Comparison of ENCODE assay signal across 18 mouse cellular contexts in the genomic region with DNA sequence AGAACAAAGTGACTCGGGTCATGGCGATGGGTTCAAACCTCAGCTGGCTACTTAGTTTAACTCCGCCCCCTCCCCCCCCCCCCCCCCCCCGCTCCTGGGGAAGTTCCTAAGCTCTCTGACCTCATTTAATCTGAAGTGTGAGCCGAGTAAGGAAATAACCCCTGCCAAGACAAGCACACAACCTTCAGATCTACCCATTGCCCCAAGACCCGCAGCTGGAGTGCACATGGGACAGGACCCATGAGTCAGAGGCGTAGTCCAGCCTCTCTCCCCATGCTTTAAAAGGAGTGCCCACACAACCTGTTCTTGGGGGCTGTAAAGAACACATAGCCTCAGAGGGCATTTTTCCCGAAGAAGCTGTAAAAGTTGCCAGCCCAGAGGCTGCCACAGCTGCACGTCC. TPM values are rescaled to one million over a fixed set of nuclear protein-coding genes. Genes with fewer than 3 reads are reported as not detected.
DNase-seq lines count a peak whose midpoint lies in the region; ATAC-seq and TF ChIP-seq lines count a peak whose summit lies in the region.
"Had no signal": no experiment of that assay in that cellular context is flagged by ENCODE, and none has a peak within 500 bp of the region (broad histone marks: within the 10 kb centered on the region; RNA-seq: fewer than 3 reads in every experiment).

No protein-coding gene starts in this region.

- H3K79me2 ChIP-seq in heart, adult 2 months (replicated peaks; ENCODE audit: control insufficient read depth, insufficient read depth, low read length), result no peaks in the 10 kb centered on the region

- no peaks in the 10 kb centered on the region for H3K27me3 ChIP-seq in heart, adult 2 months (ENCODE audit: control insufficient read depth, insufficient read depth, low read length)
- no peaks in the 10 kb centered on the region for H3K27me3 ChIP-seq in lung, embryonic 15.5 days
- H3K27me3 ChIP-seq in hindbrain, postnatal 0 days (ENCODE audit: insufficient read depth, low read length), result no peaks in the 10 kb centered on the region
- H3K27me3 ChIP-seq in liver, postnatal 0 days (ENCODE audit: insufficient read depth, low read length), result no peaks in the 10 kb centered on the region
- H3K27me3 ChIP-seq: neural tube, embryonic 12.5 days had no signal

- H3K27ac ChIP-seq in heart, adult 2 months, result no peak overlapping the region
- H3K27ac ChIP-seq in lung, embryonic 15.5 days, result no peak overlapping the region
- H3K27ac ChIP-seq in hindbrain, postnatal 0 days, result no peak overlapping the region
- no peak overlapping the region for H3K27ac ChIP-seq in liver, postnatal 0 days (ENCODE audit: low read depth)
- H3K27ac ChIP-seq: neural tube, embryonic 12.5 days had no signal

- peak overlapping the region; percentile 39; the same call in 1 of the 2 replicates for H3K4me2 ChIP-seq in lung, embryonic 15.5 days
- 0 out of 2 replicates have a peak overlapping the region, but pooled peaks have one; percentile 10 for H3K4me2 ChIP-seq in hindbrain, postnatal 0 days (ENCODE audit: low read depth, low read length)
- peak overlapping the region; percentile 10; the same call in 1 of the 2 replicates for H3K4me2 ChIP-seq in liver, postnatal 0 days (ENCODE audit: low read depth, low read length)
- H3K4me2 ChIP-seq: neural tube, embryonic 12.5 days had no signal

- H3K4me1 ChIP-seq in heart, adult 2 months (ENCODE audit: control insufficient read depth, insufficient read depth, low read length), result no peaks in the 10 kb centered on the region
- H3K4me1 ChIP-seq in lung, embryonic 15.5 days, result no peaks in the 10 kb centered on the region
- H3K4me1 ChIP-seq in lung, adult 2 months (ENCODE audit: control insufficient read depth, insufficient read depth, low read length), result no peaks in the 10 kb centered on the region
- H3K4me1 ChIP-seq in hindbrain, postnatal 0 days (ENCODE audit: insufficient read depth, low read length), result no peaks in the 10 kb centered on the region
- H3K4me1 ChIP-seq in liver, postnatal 0 days (ENCODE audit: insufficient read depth), result no peaks in the 10 kb centered on the region
- H3K4me1 ChIP-seq: megakaryocyte, embryonic 14.5 days; neural tube, embryonic 12.5 days had no signal

- TF ChIP-seq EP300 in heart, adult 2 months (IDR thresholded peaks at IDR 0.05; ENCODE audit: insufficient read depth, low read depth, low read length), result no peak
- no peak for TF ChIP-seq EP300 in liver, postnatal 0 days (IDR thresholded peaks at IDR 0.05; ENCODE audit: low read depth)

- no peak overlapping the region for H3K4me3 ChIP-seq in heart, adult 2 months
- no peak overlapping the region for H3K4me3 ChIP-seq in lung, embryonic 15.5 days
- H3K4me3 ChIP-seq in lung, adult 2 months (replicated peaks; ENCODE audit: extremely low read depth, low read depth, low read length), result no peak overlapping the region
- H3K4me3 ChIP-seq in hindbrain, postnatal 0 days (ENCODE audit: low read length), result no peak overlapping the region
- no peak overlapping the region for H3K4me3 ChIP-seq in liver, postnatal 0 days (ENCODE audit: low read depth, low read length)
- H3K4me3 ChIP-seq: megakaryocyte, embryonic 14.5 days; neural tube, embryonic 12.5 days had no signal

- 31% methylated on average over 9 of the region's 9 CpGs for WGBS in heart, adult 2 months
- 63% methylated on average over 5 of the region's 9 CpGs for WGBS in lung, embryonic 15.5 days
- 42% methylated on average over 7 of the region's 9 CpGs for WGBS in lung, adult 2 months
- WGBS in hindbrain, postnatal 0 days, result 65% methylated on average over 7 of the region's 9 CpGs
- WGBS in liver, postnatal 0 days (ENCODE audit: insufficient replicate concordance), result 51% methylated on average over 7 of the region's 9 CpGs

- H3K36me3 ChIP-seq in heart, adult 2 months (ENCODE audit: control insufficient read depth, insufficient read depth, low read length), result no peaks in the 10 kb centered on the region
- no peaks in the 10 kb centered on the region for H3K36me3 ChIP-seq in lung, embryonic 15.5 days
- H3K36me3 ChIP-seq in hindbrain, postnatal 0 days (ENCODE audit: insufficient read depth, low read length), result no peaks in the 10 kb centered on the region
- H3K36me3 ChIP-seq in liver, postnatal 0 days (replicated peaks; ENCODE audit: insufficient read depth, low read length), result no peaks in the 10 kb centered on the region
- H3K36me3 ChIP-seq: neural tube, embryonic 12.5 days had no signal

- intact Hi-C loops in heart, adult 2 months (cut with DNase I), result no loop called here

- no peak overlapping the region for H3K9ac ChIP-seq in heart, adult 2 months (ENCODE audit: low read depth, low read length)
- no peak overlapping the region for H3K9ac ChIP-seq in lung, embryonic 15.5 days
- H3K9ac ChIP-seq in hindbrain, postnatal 0 days (replicated peaks; ENCODE audit: low read length), result no peak overlapping the region
- H3K9ac ChIP-seq in liver, postnatal 0 days (replicated peaks), result no peak overlapping the region
- H3K9ac ChIP-seq: neural tube, embryonic 12.5 days had no signal

- H3K9me3 ChIP-seq in lung, embryonic 15.5 days, result no peaks in the 10 kb centered on the region
- no peaks in the 10 kb centered on the region for H3K9me3 ChIP-seq in hindbrain, postnatal 0 days (ENCODE audit: low read length)
- no peaks in the 10 kb centered on the region for H3K9me3 ChIP-seq in liver, postnatal 0 days (ENCODE audit: low read length)
- H3K9me3 ChIP-seq: megakaryocyte, embryonic 14.5 days; neural tube, embryonic 12.5 days had no signal

- no peak for TF ChIP-seq CTCF in heart, adult 2 months (IDR thresholded peaks at IDR 0.05)
- no peak for TF ChIP-seq CTCF in lung, adult 2 months (IDR thresholded peaks at IDR 0.05; ENCODE audit: insufficient read depth, low read length)
- no peak for TF ChIP-seq CTCF in hindbrain, postnatal 0 days (IDR thresholded peaks at IDR 0.05; ENCODE audit: low read depth)
- TF ChIP-seq CTCF in liver, postnatal 0 days (IDR thresholded peaks at IDR 0.05; ENCODE audit: low read depth), result no peak

- DNase-seq in heart, adult 11 months, result peak; percentile 96
- no peak for DNase-seq in heart, adult 2 months
- DNase-seq in lung, adult 2 months, result no peak
- DNase-seq in hindbrain, postnatal 0 days (ENCODE audit: low spot score), result no peak
- DNase-seq in liver, postnatal 0 days, result no peak
- DNase-seq in embryo, embryonic 10.5 days (ENCODE audit: low spot score), result no peak
- DNase-seq in left cerebral cortex, adult 11 months (ENCODE audit: low spot score), result no peak
- DNase-seq: adrenal gland, adult 8-10 months; gastrocnemius, postnatal 10 days; kidney, adult 18-20 months; layer of hippocampus, adult 9-11 months; left cerebral cortex, postnatal 4 days; right cerebral cortex, postnatal 25 days; thymus, adult 18-20 months had no signal

- no peak for TF ChIP-seq POLR2A in heart, adult 2 months (IDR thresholded peaks at IDR 0.05; ENCODE audit: insufficient read depth, low read depth, low read length)
- no peak for TF ChIP-seq POLR2A in lung, adult 2 months (IDR thresholded peaks at IDR 0.05; ENCODE audit: borderline replicate concordance, extremely low read depth, low read depth, low read length)

- ATAC-seq in lung, embryonic 15.5 days (ENCODE audit: borderline replicate concordance, extremely low read depth, low FRiP score, low TSS enrichment), result no peak
- no peak for ATAC-seq in hindbrain, postnatal 0 days
- ATAC-seq in liver, postnatal 0 days, result no peak

RNA-seq across cellular contexts. Expression of gene Trarg1, which starts 20.0 kb away (rescaled TPM):
- 1 to 10 TPM; 3.5 to 3.8 TPM for total RNA-seq in heart, adult 2 months (2021)
- 2.3 and 4.7 TPM in 2 replicates for polyA plus RNA-seq in heart, adult 2 months (2012; rRNA removed)
- polyA plus RNA-seq in lung, embryonic 15.5 days (2015; fragmentation: Nextera tagmentation; extraction: Ambion mirVana), result 0.47 and 0.67 TPM in 2 replicates
- polyA plus RNA-seq in lung, adult 2 months (2012; rRNA removed), result 5.3 and 7.5 TPM in 2 replicates
- 0.05 and 0.14 TPM in 2 replicates for total RNA-seq in hindbrain, postnatal 0 days (2014; rRNA removed)
- polyA plus RNA-seq in hindbrain, postnatal 0 days (2015; fragmentation: Nextera tagmentation; extraction: Ambion mirVana), result 0.46 and 0.57 TPM in 2 replicates
- 0.08 TPM in 2 replicates for polyA plus RNA-seq in liver, postnatal 0 days (2015; fragmentation: Nextera tagmentation; extraction: Ambion mirVana)
- polyA plus RNA-seq: forebrain, embryonic 11.5 days had no signal

RNA-seq across cellular contexts. Expression of gene Bhlha9, which starts 27.4 kb away (rescaled TPM):
- total RNA-seq in heart, adult 2 months (2021), result not detected
- polyA plus RNA-seq in heart, adult 2 months (2012; rRNA removed), result not detected in 2 replicates
- not detected in 2 replicates for polyA plus RNA-seq in lung, embryonic 15.5 days (2015; fragmentation: Nextera tagmentation; extraction: Ambion mirVana)
- not detected in 2 replicates for polyA plus RNA-seq in lung, adult 2 months (2012; rRNA removed)
- total RNA-seq in hindbrain, postnatal 0 days (2014; rRNA removed), result 1.2 and 2.0 TPM in 2 replicates
- 2.1 and 3.2 TPM in 2 replicates for polyA plus RNA-seq in hindbrain, postnatal 0 days (2015; fragmentation: Nextera tagmentation; extraction: Ambion mirVana)
- 0.08 TPM in 1 of 2 replicates, not detected in the other for polyA plus RNA-seq in liver, postnatal 0 days (2015; fragmentation: Nextera tagmentation; extraction: Ambion mirVana)
- total RNA-seq: adrenal gland, adult 8-10 months; gastrocnemius, postnatal 10 days had no signal
- polyA plus RNA-seq: forebrain, embryonic 11.5 days had no signal
